Mouse (Mus musculus): ENCODE results near the gene Acad10. TPM values are rescaled to one million over a fixed set of nuclear protein-coding genes. Genes with fewer than 3 reads are reported as not detected.

The Acad10 gene
- total RNA-seq, 2 experiments from 2014 or later, result 4.5 to 5.3 TPM

DNA sequence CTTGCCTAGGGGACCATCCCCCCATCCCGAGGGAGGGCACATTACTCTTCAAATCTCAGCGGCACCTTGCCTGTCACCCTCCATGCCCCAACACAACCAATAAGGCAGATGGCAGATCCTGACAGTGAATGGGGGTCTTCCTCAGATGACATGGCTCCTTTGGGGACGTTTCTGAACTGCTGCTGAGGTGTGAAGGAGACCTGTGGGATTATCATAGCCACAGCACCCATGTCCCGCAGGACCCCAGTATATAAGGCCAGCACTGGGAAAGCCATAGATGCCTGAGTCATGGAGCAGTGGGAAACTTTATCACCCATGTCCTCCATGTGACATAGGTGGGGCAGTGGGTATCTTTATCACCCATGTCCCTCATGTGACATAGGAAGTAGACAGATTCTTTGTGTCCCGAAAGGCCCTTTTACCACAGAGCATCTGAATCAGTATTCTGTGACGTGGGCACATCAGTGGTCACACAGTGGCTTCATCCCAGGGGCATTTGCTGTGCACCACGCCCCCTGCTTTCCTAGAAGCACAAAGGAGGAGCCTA is 62.2 kb downstream of the Acad10 start:
- DNase-seq (ENCODE audit: low spot score in 2 of 2), result no peak

DNA sequence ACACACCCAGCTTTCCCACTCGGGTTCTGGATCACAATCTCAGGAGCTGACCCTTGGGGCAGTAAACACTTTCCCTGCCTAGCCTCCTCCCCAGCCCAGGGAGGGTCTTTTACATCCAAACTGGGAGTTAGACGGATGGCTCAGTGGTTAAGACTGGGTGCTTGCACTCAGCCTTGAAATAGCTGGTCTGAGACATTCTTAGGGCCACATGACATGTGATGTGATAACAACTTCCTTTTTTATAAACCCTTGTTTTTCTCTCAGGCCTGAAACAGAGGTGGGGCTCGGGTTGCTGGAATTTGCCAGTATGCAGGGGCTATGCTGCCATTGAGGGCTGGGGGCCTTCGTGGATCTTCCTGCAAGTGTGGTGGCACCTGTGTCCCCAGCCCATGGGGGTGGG is 63.0 kb downstream of the Acad10 start:
- no peak for DNase-seq (ENCODE audit: low spot score in 2 of 2)

DNA sequence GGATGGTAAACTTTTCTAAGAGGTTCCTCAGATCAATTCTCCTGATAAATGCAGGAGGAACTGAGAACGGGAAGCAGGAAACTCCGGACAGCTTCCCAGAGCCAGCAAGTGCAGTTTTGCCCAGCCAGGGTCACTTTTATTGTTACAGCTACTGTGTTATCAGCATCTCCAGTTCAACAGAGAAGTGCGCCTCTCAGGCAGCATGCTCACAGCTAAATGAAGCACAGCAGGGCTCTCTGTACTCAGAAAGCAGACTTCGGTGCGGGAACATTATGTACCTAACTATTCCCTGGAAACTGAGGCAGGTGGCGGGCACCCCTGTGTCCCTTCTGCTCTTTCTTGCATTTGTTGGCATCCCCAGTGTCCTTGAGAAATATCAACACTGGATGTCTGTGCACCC is 64.1 kb downstream of the Acad10 start:
- no peak for DNase-seq (ENCODE audit: low spot score in 2 of 2)

DNA sequence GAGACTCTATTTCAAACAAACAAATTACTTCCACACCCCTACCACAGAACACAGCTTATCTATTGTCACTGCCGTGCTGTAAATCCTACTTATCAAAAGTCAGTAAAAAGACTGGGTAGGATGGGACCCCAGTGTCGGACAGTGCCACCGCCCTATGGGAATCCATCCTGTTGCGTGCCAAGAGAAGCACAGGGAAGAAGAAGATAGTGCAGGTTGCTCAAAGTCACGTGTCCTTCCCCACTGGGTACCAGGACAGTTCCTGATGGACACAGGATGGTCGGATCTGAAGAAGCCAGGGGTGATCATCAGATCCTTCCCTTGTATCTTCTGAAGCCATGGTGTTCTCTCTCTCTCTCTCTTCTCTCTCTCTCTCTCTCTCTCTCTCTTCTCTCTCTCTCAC is 64.6 kb downstream of the Acad10 start:
- no peak for DNase-seq (ENCODE audit: low spot score in 2 of 2)

DNA sequence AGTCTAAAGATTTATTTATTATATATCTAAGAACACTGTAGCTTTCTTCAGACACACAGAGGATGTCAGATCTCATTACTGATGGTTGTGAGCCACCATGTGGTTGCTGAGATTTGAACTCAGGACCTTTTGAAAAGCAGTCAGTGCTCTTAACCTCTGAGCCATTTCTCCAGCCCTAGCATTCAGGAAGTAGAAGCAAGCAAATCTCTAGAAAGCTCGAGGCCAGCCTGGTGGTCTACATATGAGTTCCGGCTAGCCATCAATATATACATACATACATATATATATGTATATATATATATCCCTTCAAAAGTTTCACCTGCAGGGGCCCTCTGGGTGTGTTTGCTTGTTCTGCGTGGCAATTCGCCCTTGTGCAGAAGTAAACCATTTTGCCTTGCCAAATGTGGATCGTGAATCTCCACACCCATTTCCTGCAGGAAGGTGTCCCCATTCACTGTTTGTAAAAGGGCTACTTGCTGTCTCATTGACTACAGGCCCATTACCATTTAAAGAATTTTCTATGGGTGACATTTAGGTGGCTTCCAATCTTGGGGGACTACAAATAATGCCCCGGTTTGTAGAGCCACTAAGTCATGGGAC is 65.5 kb downstream of the Acad10 start:
- DNase-seq (ENCODE audit: low spot score in 2 of 2), result no peak

DNA sequence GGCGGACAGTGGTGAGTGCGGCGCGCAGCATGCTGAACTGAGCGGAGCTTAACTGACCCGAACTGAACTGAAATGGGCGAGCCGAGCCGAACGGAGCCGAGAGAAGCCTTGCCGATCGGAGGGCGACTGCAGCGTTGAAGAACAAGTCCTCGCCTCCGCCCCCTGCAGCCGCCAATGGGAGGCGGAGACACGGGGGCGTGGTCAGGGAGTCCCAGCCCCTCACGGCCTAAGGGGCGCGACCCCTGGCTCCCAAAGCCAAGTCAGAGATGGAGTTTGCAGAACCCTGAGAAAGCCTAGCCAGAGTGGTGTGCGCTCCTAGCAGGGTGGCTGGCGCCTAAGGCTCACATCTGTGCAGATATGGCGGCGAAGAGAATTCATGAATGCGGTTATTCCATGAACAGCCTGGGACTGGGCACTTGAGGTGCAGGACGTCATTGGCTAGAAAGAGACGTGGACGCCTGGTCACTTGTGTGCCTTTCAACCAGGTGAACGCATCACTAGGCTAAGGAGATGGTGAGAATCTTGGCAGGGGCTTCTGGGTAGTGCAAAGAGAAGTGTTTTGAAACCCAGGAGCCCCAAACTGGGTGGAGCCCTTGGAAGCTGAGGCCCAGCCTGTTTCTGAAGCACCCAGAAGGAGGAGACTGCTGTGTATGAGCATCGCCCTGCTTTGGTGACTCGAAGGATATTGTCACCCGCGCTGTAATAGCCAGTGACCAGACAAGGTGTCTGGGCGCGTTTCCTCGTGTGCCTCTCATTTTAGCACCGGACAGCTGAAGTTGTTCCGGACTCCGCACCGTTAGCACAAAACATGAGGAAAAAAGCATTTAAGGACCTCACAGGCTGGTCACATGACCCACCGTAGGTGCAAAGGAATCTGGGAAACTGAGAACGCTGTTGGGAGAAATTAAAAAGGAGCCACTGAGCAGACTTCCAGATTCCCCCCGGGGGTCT is 66.6 kb downstream of the Acad10 start, which contains the start of gene Aldh2:
Aldh2 (minus strand) TSS at position 374 of the 951 bp plus-strand sequence.
- DNase-seq (ENCODE audit: low spot score in 2 of 2), result peak; percentile 75 to 80

DNA sequence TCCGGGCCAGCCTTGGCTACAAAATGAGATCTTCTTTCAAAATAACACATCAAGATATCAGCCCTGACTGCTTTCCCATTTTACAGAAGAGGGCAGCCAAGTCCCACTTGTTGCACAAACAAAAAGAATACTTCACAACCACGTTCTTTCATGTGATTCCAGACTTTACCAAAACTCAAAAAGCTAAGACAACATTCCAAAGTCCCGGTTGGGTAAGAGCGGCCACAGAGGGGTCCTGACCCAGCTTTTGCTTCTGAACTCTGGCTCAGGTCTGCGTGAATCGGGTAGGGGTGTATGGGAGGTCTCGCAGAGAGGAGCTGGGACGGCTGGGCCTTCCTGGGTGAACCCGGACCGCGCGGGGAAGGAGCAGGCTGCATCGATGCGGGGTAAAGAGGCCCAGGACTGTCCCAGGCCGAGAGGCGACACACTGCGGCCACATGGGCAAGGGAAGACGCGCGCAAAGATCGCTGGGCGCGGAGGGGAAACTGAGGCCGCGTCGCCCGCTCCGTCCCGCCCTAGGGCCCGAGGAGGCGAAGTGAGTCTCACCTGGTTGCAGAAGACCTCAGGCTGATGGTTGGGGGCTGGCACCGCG is 67.4 kb downstream of the Acad10 start:
- no peak for DNase-seq (ENCODE audit: low spot score in 2 of 2)

DNA sequence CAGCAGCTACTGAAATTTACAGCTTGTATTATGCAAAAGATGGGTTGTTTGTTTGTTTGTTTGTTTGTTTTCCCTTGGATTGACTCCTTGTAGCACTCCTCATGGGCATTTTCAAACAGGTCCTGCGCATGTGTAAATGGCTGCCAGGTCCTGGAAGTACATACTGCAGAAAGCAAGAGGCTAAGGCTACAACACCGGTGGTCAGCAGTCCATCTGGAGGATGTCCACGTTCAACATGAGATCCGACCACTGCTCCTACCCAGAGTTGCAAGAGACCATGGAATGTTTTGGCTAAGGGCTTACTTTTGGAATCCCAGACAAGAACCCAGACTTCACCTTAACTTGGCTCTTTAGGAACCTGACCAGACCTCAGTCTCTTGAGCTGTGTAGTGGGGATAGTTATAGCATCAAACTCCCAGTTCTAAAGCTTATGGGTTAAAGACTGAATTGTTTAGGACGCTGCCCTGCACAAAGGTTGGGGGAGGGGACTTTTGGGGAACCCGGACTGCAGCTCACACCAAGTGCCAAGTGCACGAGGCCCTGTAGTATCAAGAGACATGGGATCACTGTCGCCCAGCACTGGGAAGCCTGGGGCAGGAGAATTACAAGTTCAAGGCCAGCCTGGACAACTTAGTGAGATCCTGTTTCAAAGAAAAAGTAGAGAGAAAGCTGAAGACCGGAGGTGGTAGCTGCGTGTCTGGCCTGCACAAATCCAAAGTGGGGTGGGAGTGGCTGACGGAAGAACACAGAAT is 68.1 kb downstream of the Acad10 start:
- no peak for DNase-seq (ENCODE audit: low spot score in 2 of 2)

DNA sequence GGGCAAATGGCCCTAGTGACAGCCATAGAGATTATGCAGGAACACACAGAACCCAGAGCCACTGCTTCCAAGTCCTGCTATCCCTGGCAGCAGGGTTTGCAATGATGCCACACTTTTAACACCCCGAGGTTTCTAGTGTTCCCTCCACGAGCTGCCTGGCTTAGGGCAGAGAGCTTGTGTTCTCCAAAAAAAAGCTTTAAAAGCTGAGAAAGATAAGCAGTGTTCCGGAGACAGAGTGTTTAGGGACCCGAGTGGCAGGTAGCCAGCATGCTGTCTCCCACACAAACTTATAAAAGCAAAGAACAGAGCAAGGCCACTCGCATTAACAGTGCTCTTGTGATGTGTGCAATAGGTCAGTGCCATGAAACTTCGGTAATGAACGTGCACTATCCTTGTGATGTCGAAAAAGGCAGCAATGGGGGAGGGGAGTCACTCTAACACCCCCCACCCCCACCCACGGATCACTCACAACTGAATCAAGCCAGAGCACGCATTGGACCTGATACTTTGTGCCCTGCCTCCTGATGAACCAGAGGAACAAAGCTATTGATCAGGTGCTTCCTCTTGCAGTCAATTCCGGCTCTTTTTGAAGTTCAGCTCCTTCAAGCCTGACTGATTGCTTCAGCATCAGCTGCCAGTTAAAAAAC is 68.8 kb downstream of the Acad10 start:
- DNase-seq (ENCODE audit: low spot score in 2 of 2), result no peak

DNA sequence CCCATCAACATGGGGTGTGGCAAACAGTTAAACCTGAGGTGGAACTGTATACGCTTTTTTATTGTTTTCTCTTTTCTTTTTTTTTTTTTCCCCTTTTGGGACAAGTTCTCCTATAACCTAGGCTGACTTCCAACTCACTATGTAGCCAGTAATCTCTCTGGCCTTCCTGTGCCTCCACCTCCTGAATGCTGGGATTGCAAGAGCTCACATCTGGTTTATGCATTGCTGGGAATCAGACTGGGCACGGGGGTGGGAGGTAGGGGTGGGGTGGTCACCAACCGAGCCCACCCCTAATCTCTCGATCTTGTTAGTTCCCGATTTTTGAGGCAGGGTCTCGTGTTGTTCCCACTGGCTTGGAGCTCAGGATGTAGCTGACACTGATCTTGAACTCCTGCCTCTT is 70.4 kb downstream of the Acad10 start:
- no peak for DNase-seq (ENCODE audit: low spot score in 2 of 2)

DNA sequence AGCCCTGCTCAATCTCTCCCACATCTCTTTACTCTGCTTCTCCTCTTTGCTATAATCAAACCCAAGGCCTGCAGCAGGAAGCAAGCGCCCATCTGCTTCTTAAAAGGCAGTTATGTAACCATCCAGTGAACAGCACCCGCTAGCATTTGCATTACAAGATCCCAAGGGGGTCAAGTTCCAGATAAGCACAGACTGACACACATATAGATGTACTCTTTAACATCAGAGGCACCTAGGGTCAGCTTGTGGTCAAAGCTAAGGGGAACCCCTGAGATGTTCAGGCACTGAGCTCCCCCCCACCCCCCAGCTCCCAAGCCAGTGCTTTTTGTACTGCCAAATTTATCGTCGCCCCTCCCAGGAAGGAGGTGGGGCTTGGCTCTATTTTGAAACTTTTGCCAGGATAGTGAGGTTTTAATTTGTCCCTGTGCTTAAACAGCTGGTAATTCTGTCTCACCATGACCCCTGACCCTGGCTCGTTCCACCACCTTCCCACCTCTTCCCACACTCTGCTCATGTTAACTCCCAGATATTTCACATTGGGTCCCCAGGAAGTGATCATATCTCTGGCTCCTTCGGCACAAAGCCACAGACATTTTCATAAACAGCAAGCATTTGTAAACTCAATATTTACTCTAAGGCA is 73.8 kb downstream of the Acad10 start:
- DNase-seq (ENCODE audit: low spot score in 2 of 2), result peak; percentile 55 to 70

DNA sequence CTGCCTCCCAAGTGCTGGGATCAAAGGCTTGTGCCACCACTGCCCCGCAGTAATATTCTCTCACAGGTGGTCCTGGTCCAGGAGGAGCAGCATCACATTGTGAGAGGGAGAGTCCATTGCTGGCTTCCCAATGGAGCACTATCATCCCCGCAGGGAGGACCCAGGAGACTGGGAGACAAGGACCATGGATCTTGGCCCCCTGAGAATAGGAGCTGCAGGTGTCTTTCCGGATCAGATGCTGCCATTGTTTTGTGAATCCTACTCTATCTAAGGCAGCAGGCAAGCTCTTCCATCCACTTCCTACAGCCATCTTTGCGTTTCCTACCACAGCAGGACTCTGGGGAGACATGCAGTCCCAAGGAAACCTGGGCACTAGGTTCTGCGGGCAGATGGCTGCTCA is 74.6 kb downstream of the Acad10 start:
- no peak for DNase-seq (ENCODE audit: low spot score in 2 of 2)

DNA sequence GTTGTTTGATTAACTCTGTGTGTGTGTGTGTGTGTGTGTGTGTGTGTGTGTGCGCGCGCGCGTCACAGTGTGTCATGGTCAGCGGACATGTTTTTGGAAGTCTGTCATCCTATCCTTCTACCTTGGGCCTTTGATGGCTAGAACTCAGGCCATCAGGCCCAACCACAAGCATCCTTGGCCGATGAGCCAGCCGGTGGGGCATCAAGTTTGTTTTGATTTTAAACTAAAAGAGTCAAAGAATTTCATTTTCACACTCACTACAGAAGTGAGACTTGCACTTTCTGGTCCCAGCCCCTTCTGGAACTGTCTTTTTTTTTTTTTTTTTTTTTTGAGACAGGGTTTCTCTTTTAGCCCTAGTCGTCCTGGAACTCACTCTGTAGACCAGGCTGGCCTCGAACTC is 75.3 kb downstream of the Acad10 start:
- DNase-seq (ENCODE audit: low spot score in 2 of 2), result no peak

DNA sequence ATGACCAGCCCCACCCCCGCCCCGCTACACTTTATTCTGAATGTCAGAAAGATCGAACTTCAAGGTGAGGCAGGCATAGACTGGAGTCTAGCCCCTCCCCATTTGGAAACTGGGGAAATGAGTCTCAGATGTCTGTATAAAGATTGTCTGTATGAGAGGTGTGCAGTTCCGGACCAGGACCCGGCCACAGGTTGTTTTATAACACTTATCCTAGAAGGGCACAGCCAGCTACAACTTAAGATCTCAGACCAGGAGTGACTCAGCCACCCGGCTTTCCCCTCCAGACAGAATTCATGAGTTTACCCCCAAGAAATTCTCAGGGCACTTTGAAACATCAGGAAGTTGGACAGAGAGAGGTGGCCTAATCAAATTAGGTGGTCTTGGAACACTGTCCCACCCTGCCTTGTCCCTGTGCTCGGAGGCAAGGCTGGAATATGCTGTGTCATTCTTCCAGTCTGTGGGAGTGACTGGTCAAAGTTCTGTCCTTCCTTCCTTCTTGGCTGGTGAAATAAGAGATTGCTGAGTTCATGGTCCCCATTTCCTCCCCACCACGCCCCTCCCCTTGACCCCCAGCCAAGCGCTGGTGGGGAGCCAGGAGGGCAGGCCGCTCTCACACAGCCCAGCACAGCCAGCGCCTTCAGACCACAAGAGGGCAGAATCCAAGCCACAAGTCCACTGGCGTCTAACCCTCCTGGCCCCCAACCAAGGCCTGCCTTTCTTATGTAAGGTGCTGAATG is 76.4 kb downstream of the Acad10 start:
- DNase-seq (ENCODE audit: low spot score in 2 of 2), result peak; percentile 40 to 42

DNA sequence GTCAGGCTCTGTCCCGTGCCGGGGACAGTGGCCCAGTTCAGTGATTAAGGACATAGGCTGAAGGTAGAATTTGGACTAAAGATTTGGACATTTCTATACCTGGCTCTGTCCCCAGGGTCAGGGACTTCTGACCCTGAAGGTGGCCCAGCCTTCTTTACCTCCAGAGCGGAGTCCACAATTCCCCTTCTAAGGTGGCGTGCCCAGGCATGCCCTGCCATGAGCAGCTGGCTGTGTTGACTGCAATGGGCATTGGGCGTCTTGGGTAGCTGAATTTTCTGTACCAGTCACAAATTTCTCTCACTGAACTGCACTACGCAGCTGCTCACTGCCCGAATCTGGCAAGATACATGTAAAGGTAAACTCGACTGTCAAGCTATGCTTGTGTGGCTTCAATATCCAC is 78.4 kb downstream of the Acad10 start:
- no peak for DNase-seq (ENCODE audit: low spot score in 2 of 2)

DNA sequence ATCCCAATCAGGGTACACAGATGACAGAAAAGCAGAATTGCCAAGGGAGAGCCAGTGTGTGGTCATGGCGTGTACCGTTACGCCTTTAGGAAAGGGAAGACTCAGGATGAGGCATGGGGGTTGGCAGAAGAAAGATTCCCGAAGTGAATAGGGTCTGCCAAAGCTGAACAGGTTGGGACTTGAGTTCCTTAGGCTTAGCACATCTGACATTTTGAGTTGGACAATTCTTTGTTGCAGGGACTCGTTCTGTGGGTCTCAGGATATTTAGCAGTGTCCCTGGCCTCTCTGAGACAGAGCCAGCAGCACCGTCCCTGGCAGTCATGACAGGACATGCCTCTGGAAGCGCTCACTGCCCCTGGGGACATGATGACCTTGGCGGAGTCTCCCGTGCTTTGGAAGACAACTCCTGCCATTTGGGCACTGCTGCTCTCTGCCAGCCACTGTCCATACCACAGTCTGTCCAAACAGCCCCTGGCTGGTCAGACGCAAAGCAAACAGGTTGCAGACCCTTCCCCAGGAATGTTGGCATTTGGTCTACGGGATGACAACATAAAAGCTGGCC is 83.3 kb downstream of the Acad10 start:
- DNase-seq (ENCODE audit: low spot score in 2 of 2), result no peak

DNA sequence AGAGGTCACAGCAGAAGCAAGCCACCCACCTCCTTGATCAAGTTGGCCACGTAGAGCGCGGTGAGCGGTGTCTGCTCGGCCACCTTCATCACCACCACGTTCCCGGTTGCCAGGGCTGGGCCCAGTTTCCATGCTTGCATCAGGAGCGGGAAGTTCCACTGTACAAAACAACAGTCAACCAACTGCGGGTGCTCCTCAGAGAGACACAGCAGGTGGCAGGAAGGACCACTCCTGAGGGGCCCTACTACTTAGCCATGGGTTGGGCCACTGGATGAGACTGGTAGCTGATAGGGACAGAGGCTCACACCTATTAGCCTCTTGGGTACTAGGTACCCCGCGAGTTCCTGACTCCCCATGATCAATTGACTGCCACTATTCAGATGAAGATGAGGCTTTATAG is 84.4 kb downstream of the Acad10 start:
- no peak for DNase-seq (ENCODE audit: low spot score in 2 of 2)

DNA sequence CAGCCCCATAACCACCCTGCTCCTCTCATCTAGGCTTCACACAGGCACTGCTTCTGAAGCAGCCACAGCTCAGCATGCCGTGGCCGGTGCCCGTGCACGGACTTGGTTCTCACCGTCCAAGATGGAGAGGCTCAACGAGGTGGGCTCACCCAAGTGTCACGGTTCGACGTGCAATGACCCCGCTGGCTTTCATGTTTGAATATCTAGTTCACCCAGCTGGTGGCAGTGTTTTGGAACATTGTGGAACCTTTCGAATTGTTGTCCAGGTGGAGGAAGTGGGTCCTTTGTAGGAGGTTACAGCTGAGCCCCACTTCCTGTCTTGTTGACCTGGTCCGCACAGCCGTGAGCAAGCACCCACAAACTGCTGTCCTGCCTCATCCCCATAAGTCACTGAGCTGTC is 86.2 kb downstream of the Acad10 start:
- no peak for DNase-seq (ENCODE audit: low spot score in 2 of 2)
